Mouse (Mus musculus): ENCODE data around the gene Fam214a.

DNA sequence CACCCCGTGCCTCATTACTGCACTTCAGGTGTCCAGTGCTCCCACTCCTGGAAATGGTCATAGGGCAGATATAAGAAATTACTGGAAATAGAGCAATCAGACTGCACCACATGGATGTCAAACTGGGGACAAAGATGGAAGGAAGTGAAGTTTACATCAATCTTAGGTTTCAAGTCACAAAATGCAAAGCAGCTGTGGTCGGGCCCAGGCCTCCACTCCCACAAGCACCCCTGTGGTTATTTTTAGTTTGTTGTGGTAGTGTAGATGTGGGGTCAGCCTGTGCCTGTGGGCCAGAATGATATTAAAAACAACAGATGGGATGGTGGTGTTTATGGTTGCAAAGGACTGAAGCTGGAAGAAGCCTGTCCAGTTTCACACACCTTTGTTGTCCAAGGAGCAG is 33.1 kb downstream of the Fam214a start:
- TF ChIP-seq POLR2A (IDR thresholded peaks at IDR 0.05; ENCODE audit: borderline replicate concordance, low read depth, low read length) (no peak), CTCF (IDR thresholded peaks at IDR 0.05; ENCODE audit: low read depth, low read length) (no peak)

Measured in bone marrow macrophage, adult 2 months (primary cell).